In genomic region chr11:84961571-84961970, GRCm38 (mm10) we compare ENCODE assay signal across 12 mouse cellular contexts.
"Had no signal": no experiment of that assay in that cellular context is flagged by ENCODE, and none has a peak within 500 bp of the region (broad histone marks: within the 10 kb centered on the region; RNA-seq: fewer than 3 reads in every experiment).

No protein-coding gene starts in this region.

- DNase-seq: gastrocnemius, postnatal 14 days; gastrocnemius, postnatal 36 days; heart, postnatal 10 days; kidney, adult 11 months; kidney, adult 2 months; kidney, adult 9 months; kidney, postnatal 14 days; kidney, postnatal 36 days; layer of hippocampus, adult 9-11 months; layer of hippocampus, postnatal 36 days; left cerebral cortex, postnatal 4 days; lung, adult 18-20 months had no signal
